Mouse (Mus musculus) urinary bladder, postnatal 14 days (tissue): ENCODE data around the gene Tnrc6a.

Experiments
- DNase-seq: peaks from one replicate; pipeline ENCODE4 v3.0.0; 2021; ENCODE audit warnings: low spot score

Tnrc6a gene

GRCm38 (mm10) chr7:123124735-123125181 is 1.1 kb downstream of the Tnrc6a start:
- DNase-seq, result peak; percentile 42

GRCm38 (mm10) chr7:123126056-123126455 is 2.4 kb downstream of the Tnrc6a start:
- no peak for DNase-seq

GRCm38 (mm10) chr7:123127301-123127700 is 3.6 kb downstream of the Tnrc6a start:
- no peak for DNase-seq

- no peak for DNase-seq
Measured at GRCm38 (mm10) chr7:123127981-123128380, 4.3 kb downstream of the Tnrc6a start.

GRCm38 (mm10) chr7:123129061-123129460 is 5.4 kb downstream of the Tnrc6a start:
- no peak for DNase-seq

- no peak for DNase-seq
Measured at GRCm38 (mm10) chr7:123130198-123130597, 6.5 kb downstream of the Tnrc6a start.

GRCm38 (mm10) chr7:123132401-123132800 is 8.7 kb downstream of the Tnrc6a start:
- DNase-seq, result no peak

- DNase-seq, result no peak
Measured at GRCm38 (mm10) chr7:123134876-123135275, 11.2 kb downstream of the Tnrc6a start.

GRCm38 (mm10) chr7:123135655-123136054 is 12.0 kb downstream of the Tnrc6a start:
- DNase-seq, result no peak

GRCm38 (mm10) chr7:123138001-123138400 is 14.3 kb downstream of the Tnrc6a start:
- no peak for DNase-seq

- DNase-seq, result no peak
Measured at GRCm38 (mm10) chr7:123146141-123146846, 22.6 kb downstream of the Tnrc6a start.

GRCm38 (mm10) chr7:123147787-123148186 is 24.1 kb downstream of the Tnrc6a start:
- no peak for DNase-seq

GRCm38 (mm10) chr7:123148935-123149334 is 25.2 kb downstream of the Tnrc6a start:
- DNase-seq, result no peak

GRCm38 (mm10) chr7:123162346-123162745 is 38.7 kb downstream of the Tnrc6a start:
- no peak for DNase-seq

GRCm38 (mm10) chr7:123167436-123167835 is 43.8 kb downstream of the Tnrc6a start:
- no peak for DNase-seq

- DNase-seq, result no peak
Measured at GRCm38 (mm10) chr7:123169618-123170017, 45.9 kb downstream of the Tnrc6a start.

GRCm38 (mm10) chr7:123172101-123172500 is 48.4 kb downstream of the Tnrc6a start:
- DNase-seq, result no peak

GRCm38 (mm10) chr7:123177215-123177614 is 53.5 kb downstream of the Tnrc6a start:
- DNase-seq, result no peak

GRCm38 (mm10) chr7:123181787-123182701 is 58.4 kb downstream of the Tnrc6a start:
- DNase-seq, result no peak

GRCm38 (mm10) chr7:123184891-123185290 is 61.2 kb downstream of the Tnrc6a start:
- no peak for DNase-seq

GRCm38 (mm10) chr7:123186463-123186862 is 62.8 kb downstream of the Tnrc6a start:
- no peak for DNase-seq

- no peak for DNase-seq
Measured at GRCm38 (mm10) chr7:123187246-123187645, 63.6 kb downstream of the Tnrc6a start.

- no peak for DNase-seq
Measured at GRCm38 (mm10) chr7:123188462-123188861, 64.8 kb downstream of the Tnrc6a start.
